Mouse (Mus musculus) forebrain, embryonic 12.5 days (tissue): ENCODE measurements around the gene Chrna10. TPM values are rescaled to one million over a fixed set of nuclear protein-coding genes. Genes with fewer than 3 reads are reported as not detected.
A peak's percentile ranks its signal among the peaks of the same experiment; 100 is the strongest.

Experiments
- ATAC-seq: fragments of 200-750 bp; cut with Nextera tagmentation; 2 replicates; pipeline ENCODE4 v1.8.0; 2017; ENCODE audit warnings: moderate TSS enrichment; ENCODE audit not compliant: low FRiP score
- H3K27ac ChIP-seq: fragments of 300-500 bp; sonication (generic); 2 replicates; pipeline ENCODE4 v1.5.1; 2016; ENCODE audit warnings: mild to moderate bottlenecking
- H3K27me3 ChIP-seq: fragments of 300-500 bp; sonication (generic); 2 replicates; pipeline ENCODE4 v1.6.1; 2016; ENCODE audit warnings: mild to moderate bottlenecking
- H3K36me3 ChIP-seq: fragments of 300-500 bp; sonication (generic); replicated peaks from 2 replicates; pipeline ENCODE4 v1.6.1; 2016; ENCODE audit warnings: mild to moderate bottlenecking
- H3K4me1 ChIP-seq: fragments of 300-500 bp; sonication (generic); 2 replicates; pipeline ENCODE4 v1.6.1; 2016
- H3K4me2 ChIP-seq: fragments of 300-500 bp; sonication (generic); 2 replicates; pipeline ENCODE4 v1.6.1; 2016; ENCODE audit warnings: mild to moderate bottlenecking, moderate library complexity
- H3K4me3 ChIP-seq: fragments of 300-500 bp; sonication (generic); replicated peaks from 2 replicates; pipeline ENCODE4 v1.5.1; 2016; ENCODE audit warnings: mild to moderate bottlenecking
- H3K9ac ChIP-seq: fragments of 300-500 bp; sonication (generic); 2 replicates; pipeline ENCODE4 v1.6.1; 2016; ENCODE audit warnings: mild to moderate bottlenecking
- H3K9me3 ChIP-seq: fragments of 300-500 bp; sonication (generic); 2 replicates; pipeline ENCODE4 v1.6.1; 2016
- WGBS: fragments of 180-500 bp; shearing (Covaris S2); methylation state at CpG from one replicate; pipeline ENCODE4 v1.1.7; 2016; 5-methylcytosine and 5-hydroxymethylcytosine counted together
- polyA plus RNA-seq: library from polyadenylated mRNA; unstranded; fragments of >200 nt; fragmentation: Nextera tagmentation; extraction: Ambion mirVana; gene quantifications from 2 replicates; pipeline ENCODE4 v1.2.1, GENCODE M21; 2016

Gene Chrna10
- polyA plus RNA-seq, 1 experiment from 2014 or later, result not detected

DNA sequence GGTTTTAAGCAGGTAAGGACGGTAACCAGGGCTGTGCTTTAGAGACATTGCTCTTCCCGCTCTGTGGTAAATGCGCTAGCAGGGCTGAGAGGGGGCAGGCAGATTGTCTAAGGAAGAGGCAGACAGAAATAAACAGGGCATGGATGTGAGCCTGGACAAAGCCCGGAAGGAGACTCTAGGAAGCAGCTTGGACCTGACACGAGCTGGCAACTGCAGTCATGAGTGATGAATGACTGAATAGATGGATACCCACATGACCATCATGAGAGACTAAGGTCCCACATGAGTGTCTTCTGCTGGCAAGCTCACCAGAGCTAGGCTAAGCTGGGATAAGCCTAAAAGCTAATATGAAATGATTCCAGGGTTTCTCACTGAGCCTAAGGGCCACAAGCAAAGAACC is 12.5 kb downstream of the Chrna10 start:
- ATAC-seq, result no peak
- WGBS, result 78% methylated on average over 5 of the region's 5 CpGs
- Histone ChIP-seq H3K36me3 (no peaks in the 10 kb centered on the region), H3K9me3 (no peaks in the 10 kb centered on the region), H3K4me3 (no peak overlapping the region), H3K4me1 (peaks cover 25% of the 10 kb centered on the region), H3K4me2 (no peak overlapping the region), H3K27ac (no peak overlapping the region), H3K9ac (no peak overlapping the region), H3K27me3 (peaks cover 6% of the 10 kb centered on the region; the same call in 1 of the 2 replicates)

DNA sequence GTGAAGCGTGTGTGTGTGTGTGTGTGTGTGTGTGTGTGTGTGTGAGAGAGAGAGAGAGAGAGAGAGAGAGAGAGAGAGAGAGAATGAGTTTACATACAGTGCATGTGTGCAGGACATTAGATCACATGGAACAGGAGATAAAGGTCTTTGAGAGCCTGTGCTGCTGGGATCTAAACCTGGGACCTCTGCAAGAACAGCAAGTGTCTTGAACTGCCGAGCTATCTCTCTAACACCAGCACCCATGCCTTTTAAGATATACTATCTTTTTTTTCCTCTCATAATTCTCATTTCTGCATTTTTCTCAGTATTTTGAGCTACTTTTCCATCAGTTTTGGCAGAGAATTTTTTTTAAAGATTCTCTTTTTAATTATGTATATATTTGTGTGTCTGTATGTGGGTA is 13.1 kb downstream of the Chrna10 start:
- Histone ChIP-seq H3K4me1 (peaks cover 25% of the 10 kb centered on the region), H3K27ac (no peak overlapping the region), H3K4me3 (no peak overlapping the region), H3K9ac (no peak overlapping the region), H3K4me2 (no peak overlapping the region), H3K36me3 (no peaks in the 10 kb centered on the region), H3K9me3 (no peaks in the 10 kb centered on the region), H3K27me3 (peaks cover 10% of the 10 kb centered on the region)
- no peak for ATAC-seq
- WGBS, result 88% methylated on average over 2 of the region's 2 CpGs

DNA sequence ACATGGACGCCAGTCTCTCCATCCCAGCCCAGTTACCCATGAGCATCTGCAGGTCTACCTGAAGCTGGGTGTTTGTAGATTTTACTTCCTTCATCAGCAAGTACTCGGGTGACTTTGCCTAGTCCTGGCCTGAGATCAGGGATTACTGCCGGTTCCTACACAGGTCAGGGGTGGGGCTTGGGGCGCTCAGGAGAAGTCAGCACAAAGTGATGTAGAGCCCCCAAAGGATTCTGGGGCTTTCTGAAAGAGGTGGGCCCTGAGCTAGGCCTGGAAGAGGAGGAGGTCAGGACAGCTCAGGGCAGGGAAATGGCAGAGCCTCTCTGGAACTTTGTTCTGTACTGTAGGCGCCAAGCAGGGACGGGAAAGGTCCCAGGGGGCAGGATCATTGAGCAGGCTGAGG is 13.9 kb downstream of the Chrna10 start:
- no peak overlapping the region for H3K9ac ChIP-seq
- no peak for ATAC-seq
- no peaks in the 10 kb centered on the region for H3K9me3 ChIP-seq
- H3K4me2 ChIP-seq, result no peak overlapping the region
- H3K4me3 ChIP-seq, result no peak overlapping the region
- WGBS, result 50% methylated on average over 6 of the region's 6 CpGs
- H3K27me3 ChIP-seq, result peaks cover 10% of the 10 kb centered on the region
- no peak overlapping the region for H3K27ac ChIP-seq
- no peaks in the 10 kb centered on the region for H3K36me3 ChIP-seq
- peaks cover 25% of the 10 kb centered on the region for H3K4me1 ChIP-seq

DNA sequence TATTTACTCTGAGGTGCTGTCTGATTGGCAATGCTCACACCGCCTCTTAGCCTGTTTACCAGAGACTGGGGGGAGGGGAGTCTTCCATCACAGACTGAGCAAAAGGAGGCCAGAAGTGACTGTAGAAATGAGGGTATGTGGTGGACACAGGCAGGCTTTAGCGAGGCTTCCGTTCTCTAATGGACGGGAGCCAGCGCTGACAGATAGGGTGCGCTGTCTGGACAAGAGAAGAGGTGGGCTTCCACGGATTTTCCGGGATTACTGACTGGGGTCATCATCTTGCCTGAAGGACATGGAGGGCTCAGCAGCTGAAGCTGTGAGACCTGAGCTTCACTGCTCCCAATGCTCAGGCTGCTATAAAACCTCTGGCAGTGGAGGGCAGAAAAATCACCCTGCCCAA is 14.4 kb downstream of the Chrna10 start:
- 44% methylated on average over 8 of the region's 8 CpGs for WGBS
- ATAC-seq, result no peak
- H3K4me3 ChIP-seq, result no peak overlapping the region

DNA sequence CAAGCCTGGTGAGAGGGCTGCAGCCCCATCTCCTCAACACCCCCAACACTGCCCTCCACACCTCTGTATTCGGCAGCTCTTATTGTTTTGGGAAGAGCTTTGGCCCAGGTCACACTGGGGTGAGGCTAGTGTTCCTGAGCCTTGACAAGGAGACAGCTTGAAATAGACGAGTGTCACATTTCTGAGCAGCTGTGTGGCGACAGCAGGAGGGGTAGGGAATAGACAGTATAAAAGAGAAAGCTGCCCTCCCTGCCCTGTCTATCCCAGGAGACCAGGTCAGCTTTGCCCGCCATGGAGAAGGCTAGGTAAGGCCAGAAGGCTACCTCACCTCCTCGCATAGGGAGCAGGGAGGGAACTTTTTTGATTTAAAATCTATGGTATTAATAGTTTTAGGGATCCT is 15.1 kb downstream of the Chrna10 start, which contains the start of gene Art1:
Gene Art1 (plus strand): TSS at position 257 of the 400 bp plus-strand sequence.
- ATAC-seq, result no peak
- Histone ChIP-seq H3K4me2 (peak within 1 kb of the TSS; percentile 55; the same call in 1 of the 2 replicates), H3K9me3 (no peaks in the 10 kb centered on the region), H3K4me3 (no peak within 1 kb of the TSS), H3K36me3 (no peaks in the 10 kb centered on the region), H3K9ac (no peak within 1 kb of the TSS), H3K27me3 (peaks cover 10% of the 10 kb centered on the region), H3K27ac (no peak within 1 kb of the TSS), H3K4me1 (peaks cover 18% of the 10 kb centered on the region)
- 46% methylated on average over 5 of the region's 5 CpGs for WGBS

More for the DNA sequence above, 14.4 kb downstream of the Chrna10 start:
- H3K9me3 ChIP-seq, result no peaks in the 10 kb centered on the region
- H3K4me1 ChIP-seq, result peaks cover 25% of the 10 kb centered on the region
- H3K9ac ChIP-seq, result no peak overlapping the region
- H3K36me3 ChIP-seq, result no peaks in the 10 kb centered on the region
- peaks cover 10% of the 10 kb centered on the region for H3K27me3 ChIP-seq
- H3K27ac ChIP-seq, result no peak overlapping the region
- no peak overlapping the region for H3K4me2 ChIP-seq

DNA sequence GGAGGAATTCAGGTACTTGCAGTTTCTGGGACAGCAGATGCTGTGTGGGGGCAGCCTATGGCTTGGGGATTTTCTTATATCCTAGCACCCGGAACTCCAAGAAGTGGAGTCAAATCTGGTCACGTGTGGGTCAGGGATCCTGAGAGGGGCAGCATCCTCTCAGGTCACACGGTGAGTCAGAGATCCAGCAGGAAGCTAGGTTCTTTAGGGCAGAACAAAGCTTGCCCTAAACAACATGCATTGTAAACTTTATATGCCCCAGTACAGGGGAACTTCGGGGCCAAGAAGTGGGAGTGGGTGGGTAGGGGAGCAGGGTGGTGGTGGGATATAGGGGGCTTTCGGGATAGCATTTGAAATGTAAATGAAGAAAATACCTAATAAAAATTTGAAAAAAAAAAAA is 15.8 kb downstream of the Chrna10 start:
- peaks cover 10% of the 10 kb centered on the region for H3K27me3 ChIP-seq
- H3K4me2 ChIP-seq, result no peak overlapping the region
- 60% methylated on average over 5 of the region's 5 CpGs for WGBS
- no peak overlapping the region for H3K9ac ChIP-seq
- 0 out of 2 replicates have a peak, but pooled peaks cover 1% of the 10 kb centered on the region for H3K36me3 ChIP-seq
- no peak overlapping the region for H3K27ac ChIP-seq
- H3K4me3 ChIP-seq, result no peak overlapping the region
- H3K9me3 ChIP-seq, result no peaks in the 10 kb centered on the region
- peaks cover 18% of the 10 kb centered on the region for H3K4me1 ChIP-seq
- no peak for ATAC-seq

DNA sequence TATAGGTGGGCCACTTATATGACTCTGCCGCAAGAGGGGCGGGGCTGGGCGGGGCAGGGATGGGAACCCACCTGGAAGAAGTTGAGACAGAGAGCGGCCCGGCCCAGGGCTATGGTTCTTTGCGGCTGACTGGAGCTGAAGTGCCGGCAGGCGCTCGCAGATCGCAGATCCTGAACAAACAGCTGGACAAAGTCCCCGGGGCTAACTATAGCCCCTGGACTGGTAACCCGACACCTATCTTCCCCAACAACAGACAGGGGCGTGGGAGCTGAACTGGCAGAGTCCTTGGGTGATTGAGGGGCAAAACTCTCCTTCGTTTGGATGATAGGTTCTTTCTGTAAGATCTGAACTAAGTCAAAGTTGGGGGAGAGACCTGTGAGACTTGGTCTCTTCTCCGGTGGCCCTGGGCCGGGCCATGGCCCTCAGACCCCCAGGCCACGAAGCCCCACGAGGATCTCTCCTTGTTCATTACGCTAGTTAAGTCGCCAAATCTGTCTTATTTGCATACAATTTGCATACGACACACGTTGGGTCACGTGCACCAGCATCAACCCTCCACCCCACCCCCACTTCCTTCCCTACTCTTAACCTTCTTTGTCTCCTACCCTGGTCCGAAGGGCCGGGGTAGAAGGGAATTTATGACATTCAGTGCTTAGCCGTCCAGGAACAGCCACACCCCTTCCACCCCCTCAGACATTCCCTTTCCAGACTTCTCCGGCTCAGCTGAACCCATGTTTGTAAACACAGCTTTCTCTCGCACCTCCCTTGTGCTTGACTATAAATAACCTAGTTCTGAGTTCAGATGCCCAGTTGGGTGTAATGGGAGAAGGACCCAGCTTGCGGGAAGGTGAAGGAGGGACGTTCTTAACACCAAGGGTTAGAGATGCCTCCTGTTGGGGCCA is 16.6 kb downstream of the Chrna10 start:
- Histone ChIP-seq H3K4me3 (peak overlapping the region; percentile 30), H3K4me2 (peak overlapping the region; percentile 55), H3K27me3 (peaks cover 10% of the 10 kb centered on the region), H3K36me3 (0 out of 2 replicates have a peak, but pooled peaks cover 4% of the 10 kb centered on the region), H3K27ac (no peak overlapping the region), H3K9ac (no peak overlapping the region), H3K9me3 (no peaks in the 10 kb centered on the region), H3K4me1 (peaks cover 18% of the 10 kb centered on the region)
- ATAC-seq, result peak; percentile 74
- WGBS, result 3% methylated on average over 30 of the region's 30 CpGs

DNA sequence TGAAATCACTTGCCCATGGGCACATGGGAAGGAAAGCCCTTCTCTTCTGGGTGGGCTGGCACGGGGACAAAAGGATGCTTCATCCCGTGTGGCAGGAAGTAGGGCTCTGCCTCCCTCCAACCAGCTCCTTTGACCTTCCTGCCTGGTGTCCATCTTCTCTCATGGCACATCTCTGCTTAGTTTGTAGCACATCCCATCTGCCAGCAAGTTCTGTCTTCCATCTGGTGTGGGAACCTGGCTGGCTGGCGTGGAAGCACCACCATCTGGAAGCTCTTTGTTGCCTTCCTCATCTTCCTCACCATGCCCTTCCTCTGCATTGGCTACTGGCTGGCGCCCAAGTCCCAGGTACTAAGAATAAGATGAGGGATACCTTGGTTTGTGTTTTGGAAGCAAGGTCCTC is 29.3 kb downstream of the Chrna10 start:
- no peak overlapping the region for H3K27ac ChIP-seq
- peaks cover 54% of the 10 kb centered on the region for H3K36me3 ChIP-seq
- no peak overlapping the region for H3K9ac ChIP-seq
- H3K4me1 ChIP-seq, result no peaks in the 10 kb centered on the region
- H3K27me3 ChIP-seq, result no peaks in the 10 kb centered on the region
- 98% methylated on average over 4 of the region's 4 CpGs for WGBS
- no peak overlapping the region for H3K4me2 ChIP-seq
- no peaks in the 10 kb centered on the region for H3K9me3 ChIP-seq
- H3K4me3 ChIP-seq, result no peak overlapping the region
- no peak for ATAC-seq

DNA sequence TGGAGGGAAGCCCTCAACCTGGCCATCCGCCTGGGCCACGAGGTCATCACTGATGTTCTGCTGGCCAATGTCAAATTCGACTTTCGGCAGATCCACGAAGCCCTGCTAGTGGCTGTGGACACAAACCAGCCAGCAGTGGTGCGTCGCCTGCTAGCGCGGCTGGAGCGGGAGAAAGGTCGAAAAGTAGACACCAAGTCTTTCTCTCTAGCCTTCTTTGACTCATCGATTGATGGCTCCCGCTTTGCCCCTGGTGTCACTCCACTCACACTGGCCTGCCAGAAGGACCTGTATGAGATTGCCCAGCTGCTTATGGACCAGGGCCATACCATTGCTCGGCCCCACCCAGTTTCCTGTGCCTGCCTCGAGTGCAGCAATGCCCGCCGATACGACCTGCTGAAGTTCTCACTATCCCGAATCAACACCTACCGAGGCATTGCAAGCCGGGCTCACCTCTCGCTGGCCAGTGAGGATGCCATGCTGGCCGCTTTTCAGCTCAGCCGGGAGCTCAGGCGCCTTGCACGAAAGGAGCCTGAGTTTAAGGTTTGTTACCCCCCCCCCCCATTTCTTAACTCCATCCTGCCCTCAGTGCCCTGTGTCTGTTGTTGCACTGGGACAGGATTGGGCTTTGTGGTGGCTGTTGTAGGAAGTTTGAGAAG is 32.5 kb downstream of the Chrna10 start:
- WGBS, result 96% methylated on average over 26 of the region's 26 CpGs
- Histone ChIP-seq H3K9me3 (no peaks in the 10 kb centered on the region), H3K27me3 (no peaks in the 10 kb centered on the region), H3K4me3 (no peak overlapping the region), H3K36me3 (peaks cover 69% of the 10 kb centered on the region), H3K27ac (no peak overlapping the region), H3K9ac (no peak overlapping the region), H3K4me2 (no peak overlapping the region), H3K4me1 (no peaks in the 10 kb centered on the region)
- no peak for ATAC-seq

DNA sequence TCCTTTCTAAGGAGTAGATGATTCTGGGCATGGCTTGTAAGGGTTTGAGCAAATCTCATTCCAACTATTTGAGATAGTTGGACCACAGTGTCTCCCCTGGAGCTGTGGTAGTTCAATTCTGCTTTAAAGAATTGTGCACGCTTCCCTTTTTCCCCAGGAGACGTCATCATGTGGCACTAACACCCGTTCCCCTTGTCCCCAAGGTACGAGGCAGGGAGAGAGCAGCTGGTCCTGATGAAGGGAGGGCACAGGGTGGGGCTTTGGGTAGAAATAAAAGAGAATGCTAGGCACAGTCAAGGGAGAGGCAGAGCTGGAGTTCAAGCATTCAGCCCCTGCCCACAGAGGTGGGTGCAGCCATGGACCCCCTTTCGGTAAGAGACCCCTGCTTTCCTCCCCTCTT is 33.8 kb downstream of the Chrna10 start, which contains the start of gene Trpc2:
Gene Trpc2 (plus strand): TSS at position 301 of the 400 bp plus-strand sequence.
- ATAC-seq, result no peak
- Histone ChIP-seq H3K4me1 (no peaks in the 10 kb centered on the region), H3K27me3 (no peaks in the 10 kb centered on the region), H3K27ac (no peak within 1 kb of the TSS), H3K4me2 (no peak within 1 kb of the TSS), H3K9me3 (no peaks in the 10 kb centered on the region), H3K36me3 (peaks cover 68% of the 10 kb centered on the region), H3K9ac (no peak within 1 kb of the TSS), H3K4me3 (no peak within 1 kb of the TSS)
- 86% methylated on average over 5 of the region's 5 CpGs for WGBS

DNA sequence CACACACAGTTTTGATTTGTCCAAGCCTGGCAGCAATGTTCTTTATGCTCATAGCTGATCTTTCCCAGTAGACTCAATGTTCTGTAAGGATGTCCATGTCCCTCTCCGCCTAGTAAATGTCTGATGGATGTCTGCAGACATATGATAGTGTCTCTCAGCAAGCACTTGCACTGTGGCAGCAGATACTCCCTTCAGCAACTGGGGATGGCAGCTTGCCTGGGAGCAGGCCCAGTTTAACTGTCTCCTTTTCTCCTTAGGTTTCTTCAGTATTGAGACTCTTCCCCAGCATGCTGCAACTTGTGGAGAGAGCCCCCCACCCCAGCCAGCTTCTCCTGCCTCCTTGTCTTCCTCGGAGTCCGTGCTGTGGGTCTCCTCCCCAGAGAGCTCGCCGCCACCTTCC is 34.8 kb downstream of the Chrna10 start:
- 95% methylated on average over 5 of the region's 5 CpGs for WGBS
- Histone ChIP-seq H3K4me1 (no peaks in the 10 kb centered on the region), H3K36me3 (peaks cover 79% of the 10 kb centered on the region)

DNA sequence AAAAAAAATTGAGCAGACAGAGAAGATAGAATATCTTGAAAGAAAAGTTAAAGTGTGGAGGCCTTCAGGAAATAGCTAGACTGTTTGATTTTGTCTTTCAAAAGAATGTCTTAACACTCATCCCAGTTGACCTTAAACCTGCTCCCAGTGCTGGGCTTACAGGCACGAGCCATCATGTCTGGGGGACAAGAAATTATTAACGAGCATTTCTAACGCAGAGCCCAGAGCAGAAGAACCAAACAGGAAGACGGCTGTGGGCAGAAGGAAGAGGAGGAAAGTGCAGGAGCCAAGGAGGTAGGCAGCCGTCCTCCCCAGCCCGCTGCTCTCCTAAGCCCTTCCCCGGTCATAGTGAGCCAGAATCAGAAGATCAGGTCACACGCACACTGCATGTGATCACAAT is 36.3 kb downstream of the Chrna10 start:
- ATAC-seq, result no peak
- Histone ChIP-seq H3K9ac (no peak overlapping the region), H3K9me3 (no peaks in the 10 kb centered on the region), H3K4me3 (no peak overlapping the region), H3K36me3 (peaks cover 88% of the 10 kb centered on the region), H3K4me1 (no peaks in the 10 kb centered on the region), H3K27me3 (no peaks in the 10 kb centered on the region), H3K27ac (no peak overlapping the region), H3K4me2 (no peak overlapping the region)
- WGBS, result 97% methylated on average over 8 of the region's 8 CpGs

More for the DNA sequence above, 34.8 kb downstream of the Chrna10 start:
- no peak overlapping the region for H3K4me3 ChIP-seq
- no peak for ATAC-seq
- no peaks in the 10 kb centered on the region for H3K27me3 ChIP-seq
- H3K9ac ChIP-seq, result no peak overlapping the region
- no peaks in the 10 kb centered on the region for H3K9me3 ChIP-seq
- no peak overlapping the region for H3K27ac ChIP-seq
- no peak overlapping the region for H3K4me2 ChIP-seq
